Mouse (Mus musculus) MEL (cell line): ENCODE data around the gene Hectd4. TPM values are rescaled to one million over a fixed set of nuclear protein-coding genes. Genes with fewer than 3 reads are reported as not detected.

Experiments used
- DNase-seq: peaks from one replicate; pipeline ENCODE4 v3.0.0; 2011; ENCODE audit warnings: low read depth, low spot score
- H3K27ac ChIP-seq: 2 replicates; pipeline ENCODE4 v1.5.1; 2012; ENCODE audit warnings: low read depth, mild to moderate bottlenecking, control low read depth, low read length, moderate library complexity; ENCODE audit not compliant: control insufficient read depth
- H3K27me3 ChIP-seq, 2 experiments: fragments of 150-350 bp in 1 of 2; sonication (generic) in 1 of 2; 2 replicates each; pipeline ENCODE4 v1.6.1; 2012; ENCODE audit warnings: low read length in 2 of 2, mild to moderate bottlenecking in 2 of 2, improper control_type of control experiment in 1 of 2, moderate library complexity in 1 of 2; ENCODE audit not compliant: insufficient read depth in 2 of 2, control insufficient read depth in 1 of 2
- H3K36me3 ChIP-seq, 2 experiments: 2 replicates each; pipeline ENCODE4 v1.6.1; 2012 to 2014; ENCODE audit warnings: low read length in 2 of 2, improper control_type of control experiment in 1 of 2, inconsistent platforms in 1 of 2, mild to moderate bottlenecking in 1 of 2; ENCODE audit not compliant: insufficient read depth in 2 of 2, control insufficient read depth in 1 of 2
- H3K4me1 ChIP-seq, 2 experiments: fragments of 150-350 bp in 1 of 2; sonication (generic) in 1 of 2; 2 replicates each; pipeline ENCODE4 v1.6.1; 2012; ENCODE audit warnings: low read length in 2 of 2, improper control_type of control experiment in 1 of 2, mild to moderate bottlenecking in 1 of 2; ENCODE audit not compliant: insufficient read depth in 2 of 2, control insufficient read depth in 1 of 2
- H3K4me3 ChIP-seq, 2 experiments: fragments of 150-350 bp in 1 of 2; sonication (generic) in 1 of 2; 2 replicates each; pipeline ENCODE4 v1.5.1; 2012; ENCODE audit warnings: low read depth in 2 of 2, low read length in 2 of 2, mild to moderate bottlenecking in 2 of 2, moderate library complexity in 2 of 2, control low read depth in 1 of 2, improper control_type of control experiment in 1 of 2; ENCODE audit not compliant: control insufficient read depth in 1 of 2, insufficient read depth in 1 of 2
- H3K79me2 ChIP-seq: 2 replicates; pipeline ENCODE4 v1.6.1; 2012; ENCODE audit warnings: mild to moderate bottlenecking, low read length, moderate library complexity; ENCODE audit not compliant: control insufficient read depth, poor library complexity, insufficient read depth
- H3K9ac ChIP-seq: 2 replicates; pipeline ENCODE4 v1.6.1; 2012; ENCODE audit warnings: low read depth, mild to moderate bottlenecking, control low read depth, low read length, moderate library complexity; ENCODE audit not compliant: control insufficient read depth, poor library complexity, severe bottlenecking
- H3K9me3 ChIP-seq: fragments of 150-350 bp; sonication (generic); replicated peaks from 2 replicates; pipeline ENCODE4 v1.6.1; 2012; ENCODE audit warnings: mild to moderate bottlenecking, low read length, improper control_type of control experiment, moderate library complexity; ENCODE audit not compliant: insufficient read depth
- E2F4 ChIP-seq: IDR thresholded peaks from 2 replicates; pipeline ENCODE4 v1.6.1; 2011; ENCODE audit warnings: low read depth, low read length, improper control_type of control experiment, borderline replicate concordance
- ELF1 ChIP-seq: IDR thresholded peaks from 2 replicates; pipeline ENCODE4 v1.6.1; 2014; ENCODE audit warnings: low read depth, mild to moderate bottlenecking, inconsistent platforms, low read length, improper control_type of control experiment, moderate library complexity
- MEF2A ChIP-seq: IDR thresholded peaks from 2 replicates; pipeline ENCODE4 v1.6.1; 2014; ENCODE audit warnings: low read depth, mild to moderate bottlenecking, inconsistent platforms, low read length, improper control_type of control experiment; ENCODE audit not compliant: poor library complexity, insufficient replicate concordance, severe bottlenecking; ENCODE audit errors: extremely low read depth
- MYB ChIP-seq: IDR thresholded peaks from 2 replicates; pipeline ENCODE4 v1.6.1; 2011; ENCODE audit warnings: mild to moderate bottlenecking, low read depth, low read length, improper control_type of control experiment
- NELFE ChIP-seq: IDR thresholded peaks from 2 replicates; pipeline ENCODE4 v1.6.1; 2011; ENCODE audit warnings: low read depth, low read length, improper control_type of control experiment
- POLR2AphosphoS5 ChIP-seq: IDR thresholded peaks from 2 replicates; pipeline ENCODE4 v1.6.1; 2012; ENCODE audit warnings: low read depth, borderline replicate concordance, mild to moderate bottlenecking, inconsistent platforms, low read length, moderate library complexity, mixed read lengths
- RCOR1 ChIP-seq: IDR thresholded peaks from 2 replicates; pipeline ENCODE4 v1.6.1; 2012; ENCODE audit warnings: low read depth, mild to moderate bottlenecking, inconsistent platforms, low read length, improper control_type of control experiment
- TCF12 ChIP-seq: IDR thresholded peaks from 2 replicates; pipeline ENCODE4 v1.6.1; 2014; ENCODE audit warnings: low read depth, mild to moderate bottlenecking, inconsistent platforms, low read length, improper control_type of control experiment, moderate library complexity
- UBTF ChIP-seq: IDR thresholded peaks from 2 replicates; pipeline ENCODE4 v1.6.1; 2012; ENCODE audit warnings: low read depth, mild to moderate bottlenecking, inconsistent platforms, low read length, improper control_type of control experiment, moderate library complexity, borderline replicate concordance; ENCODE audit not compliant: insufficient read depth
- USF2 ChIP-seq, 2 experiments: IDR thresholded peaks; 2 replicates each; pipeline ENCODE4 v1.6.1; 2011 to 2012; ENCODE audit warnings: improper control_type of control experiment in 2 of 2, low read length in 2 of 2, borderline replicate concordance in 1 of 2, inconsistent platforms in 1 of 2, low read depth in 1 of 2, mild to moderate bottlenecking in 1 of 2; ENCODE audit not compliant: insufficient read depth in 1 of 2
- ZKSCAN1 ChIP-seq: IDR thresholded peaks from 2 replicates; pipeline ENCODE4 v1.6.1; 2012; ENCODE audit warnings: low read depth, mild to moderate bottlenecking, inconsistent platforms, low read length, improper control_type of control experiment, moderate library complexity
- polyA plus RNA-seq, 2 experiments: library from polyadenylated mRNA; stranded (reverse) in 1 of 2; unstranded in 1 of 2; fragments of >175 nt in 1 of 2; fragments of >200 nt in 1 of 2; gene quantifications; 2 replicates each; pipeline versions ENCODE4 v1.2.1 to v1.2.4; 2012; ENCODE audit warnings: low replicate concordance in 2 of 2, low read depth in 1 of 2; ENCODE audit not compliant: insufficient read length in 2 of 2, insufficient read depth in 1 of 2, missing spikeins in 1 of 2
- total RNA-seq: library from RNA; depleted of rRNA; stranded (reverse); fragments of 300-350 nt; gene quantifications from 2 replicates; pipeline ENCODE4 v1.2.3, GENCODE M21; 2012; rRNA removed

Gene Hectd4
- total and polyA plus RNA-seq, 3 experiments, result 7.0 to 10.8 TPM; not detected in 1

- H3K4me1 ChIP-seq, result no peaks in the 10 kb centered on the region
- H3K36me3 ChIP-seq, result peaks cover 5 to 60% of the 10 kb centered on the region in 2 experiments; a peak in 3 of 4 replicates
- no peaks in the 10 kb centered on the region for H3K9me3 ChIP-seq
- no peak for DNase-seq
- peaks cover 34% of the 10 kb centered on the region for H3K79me2 ChIP-seq
- no peak overlapping the region for H3K9ac ChIP-seq
- H3K27me3 ChIP-seq, result no peaks in the 10 kb centered on the region
- no peak overlapping the region for H3K27ac ChIP-seq
- TF ChIP-seq MEF2A, result no peak
- no peak for TF ChIP-seq E2F4
- TF ChIP-seq NELFE, result no peak
- TF ChIP-seq UBTF, result no peak
- TF ChIP-seq POLR2AphosphoS5, result no peak
- no peak for TF ChIP-seq USF2 (IDR thresholded peaks at IDR 0.05; ENCODE audit: borderline replicate concordance in 1 of 2, insufficient read depth in 1 of 2, low read depth in 1 of 2, low read length in 2 of 2)
- no peak for TF ChIP-seq TCF12
- TF ChIP-seq RCOR1, result no peak
- TF ChIP-seq ELF1, result no peak
- TF ChIP-seq MYB, result no peak
- no peak for TF ChIP-seq ZKSCAN1
- no peak overlapping the region for H3K4me3 ChIP-seq
These were observed 191.0 kb downstream of the Hectd4 start for GRCm38 (mm10) chr5:121410975-121411374.

Other genes starting within 250 kb of the Hectd4 start
- gene Rph3a, start 210.1 kb upstream of the Hectd4 start, total RNA-seq, result not detected in 2 replicates
- not detected for gene Rph3a, start 210.1 kb upstream of the Hectd4 start, polyA plus RNA-seq
- 41.4 and 46.5 TPM in 2 replicates for gene Ptpn11, start 28.8 kb upstream of the Hectd4 start, total RNA-seq
- 10 to 100 TPM; 43.6 to 55.0 TPM for gene Ptpn11, start 28.8 kb upstream of the Hectd4 start, polyA plus RNA-seq
- gene Rpl6, start 15.7 kb upstream of the Hectd4 start, total RNA-seq, result 2,653 and 2,779 TPM in 2 replicates
- gene Rpl6, start 15.7 kb upstream of the Hectd4 start, polyA plus RNA-seq, result 1,000 to 10,000 TPM in 1 of 2 experiments, 100 to 1,000 TPM in 1; 850 to 2,901 TPM
- 12.9 and 15.4 TPM in 2 replicates for gene Trafd1, start 165.4 kb downstream of the Hectd4 start, total RNA-seq
- gene Trafd1, start 165.4 kb downstream of the Hectd4 start, polyA plus RNA-seq, result 10 to 100 TPM in 1 of 2 experiments, not detected in 1; 21.4 TPM
- 53.0 and 56.4 TPM in 2 replicates for gene Naa25, start 177.7 kb downstream of the Hectd4 start, total RNA-seq
- 10 to 100 TPM in 1 of 2 experiments, not detected in 1; 59.6 TPM for gene Naa25, start 177.7 kb downstream of the Hectd4 start, polyA plus RNA-seq
- 1.6 and 1.7 TPM in 2 replicates for gene Tmem116, start 231.7 kb downstream of the Hectd4 start, total RNA-seq
- gene Tmem116, start 231.7 kb downstream of the Hectd4 start, polyA plus RNA-seq, result 1 to 10 TPM in 1 of 2 experiments, not detected in 1; 2.6 TPM
- 159 and 167 TPM in 2 replicates for gene Erp29, start 232.3 kb downstream of the Hectd4 start, total RNA-seq
- 100 to 1,000 TPM in 1 of 2 experiments, not detected in 1; 244 TPM for gene Erp29, start 232.3 kb downstream of the Hectd4 start, polyA plus RNA-seq